Mouse (Mus musculus): ENCODE measurements around the gene Ube2r2.

Gene Ube2r2

GRCm38 (mm10) chr4:41189809-41190208, 54.3 kb downstream of the Ube2r2 start:
- peak; percentile 38 for DNase-seq

- no peak for DNase-seq
Observed at GRCm38 (mm10) chr4:41192544-41193512, 57.3 kb downstream of the Ube2r2 start.

- DNase-seq, result no peak
Observed at GRCm38 (mm10) chr4:41195328-41195727, 59.8 kb downstream of the Ube2r2 start.

GRCm38 (mm10) chr4:41196861-41197610, 61.5 kb downstream of the Ube2r2 start:
- no peak for DNase-seq

- no peak for DNase-seq
Observed at GRCm38 (mm10) chr4:41202135-41202534, 66.6 kb downstream of the Ube2r2 start.

GRCm38 (mm10) chr4:41205751-41206150, 70.2 kb downstream of the Ube2r2 start:
- no peak for DNase-seq

GRCm38 (mm10) chr4:41208050-41208449, 72.5 kb downstream of the Ube2r2 start:
- no peak for DNase-seq

GRCm38 (mm10) chr4:41225412-41225811, 89.9 kb downstream of the Ube2r2 start:
- no peak for DNase-seq

GRCm38 (mm10) chr4:41226351-41226750, 90.8 kb downstream of the Ube2r2 start:
- DNase-seq, result peak; percentile 27

- no peak for DNase-seq
Observed at GRCm38 (mm10) chr4:41235621-41236020, 100.1 kb downstream of the Ube2r2 start.

- no peak for DNase-seq
Observed at GRCm38 (mm10) chr4:41240916-41241315, 105.4 kb downstream of the Ube2r2 start.
